Mouse (Mus musculus): ENCODE results near the gene Kctd10.

Gene Kctd10

GRCm38 (mm10) chr5:114378177-114378920 lies 2.0 kb downstream of the Kctd10 start:
- DNase-seq = no peak

GRCm38 (mm10) chr5:114374409-114375213 lies 5.7 kb downstream of the Kctd10 start:
- DNase-seq = no peak

- DNase-seq = no peak
Measured at GRCm38 (mm10) chr5:114373581-114373980, 6.7 kb downstream of the Kctd10 start.

- no peak for DNase-seq
Measured at GRCm38 (mm10) chr5:114373174-114373573, 7.1 kb downstream of the Kctd10 start.

- no peak for DNase-seq
Measured at GRCm38 (mm10) chr5:114372565-114372964, 7.7 kb downstream of the Kctd10 start.

- DNase-seq = no peak
Measured at GRCm38 (mm10) chr5:114371731-114372473, 8.4 kb downstream of the Kctd10 start.

GRCm38 (mm10) chr5:114371331-114371730 lies 9.0 kb downstream of the Kctd10 start:
- DNase-seq = no peak

- DNase-seq = peak; percentile 16
Measured at GRCm38 (mm10) chr5:114370371-114370776, 9.9 kb downstream of the Kctd10 start.

- DNase-seq = no peak
Measured at GRCm38 (mm10) chr5:114369921-114370320, 10.4 kb downstream of the Kctd10 start.

GRCm38 (mm10) chr5:114368803-114369496 lies 11.4 kb downstream of the Kctd10 start:
- no peak for DNase-seq

- DNase-seq = no peak
Measured at GRCm38 (mm10) chr5:114368121-114368520, 12.2 kb downstream of the Kctd10 start.

- no peak for DNase-seq
Measured at GRCm38 (mm10) chr5:114365043-114365752, 15.1 kb downstream of the Kctd10 start.

GRCm38 (mm10) chr5:114360968-114361367 lies 19.3 kb downstream of the Kctd10 start:
- no peak for DNase-seq

GRCm38 (mm10) chr5:114359586-114359985 lies 20.7 kb downstream of the Kctd10 start:
- DNase-seq = no peak

GRCm38 (mm10) chr5:114358833-114359232 lies 21.5 kb downstream of the Kctd10 start:
- DNase-seq = peak; percentile 82

- peak; percentile 67 for DNase-seq
Measured at GRCm38 (mm10) chr5:114356936-114357751, 23.2 kb downstream of the Kctd10 start.

GRCm38 (mm10) chr5:114356250-114356935 lies 23.9 kb downstream of the Kctd10 start:
- peak; percentile 78 for DNase-seq

- no peak for DNase-seq
Measured at GRCm38 (mm10) chr5:114351490-114351889, 28.8 kb downstream of the Kctd10 start.

GRCm38 (mm10) chr5:114347005-114347404 lies 33.3 kb downstream of the Kctd10 start:
- no peak for DNase-seq

- DNase-seq = no peak
Measured at GRCm38 (mm10) chr5:114345538-114345937, 34.8 kb downstream of the Kctd10 start.

- no peak for DNase-seq
Measured at GRCm38 (mm10) chr5:114343612-114344011, 36.7 kb downstream of the Kctd10 start.
